Mouse (Mus musculus) forebrain, embryonic 16.5 days (tissue): ENCODE data around the gene Gm14548. TPM values are rescaled to one million over a fixed set of nuclear protein-coding genes. Genes with fewer than 3 reads are reported as not detected.
"Not testable (repeated sequence)": the region's sequence is repeated elsewhere in the genome, so short reads cannot be mapped to it uniquely, and the experiment has no call there.

Experiments used
- ATAC-seq: fragments of 200-750 bp; cut with Nextera tagmentation; 2 replicates; pipeline ENCODE4 v1.8.0; 2017; ENCODE audit warnings: mild to moderate bottlenecking, moderate library complexity
- H3K27ac ChIP-seq: fragments of 300-500 bp; sonication (generic); 2 replicates; pipeline ENCODE4 v1.5.1; 2014; ENCODE audit warnings: low read length, control low read depth
- H3K27me3 ChIP-seq: fragments of 300-500 bp; sonication (generic); replicated peaks from 2 replicates; pipeline ENCODE4 v1.6.1; 2014; ENCODE audit warnings: low read length; ENCODE audit not compliant: control insufficient read depth, insufficient read depth
- H3K36me3 ChIP-seq: fragments of 300-500 bp; sonication (generic); 2 replicates; pipeline ENCODE4 v1.6.1; 2014; ENCODE audit not compliant: control insufficient read depth, insufficient read depth
- H3K4me1 ChIP-seq: fragments of 300-500 bp; sonication (generic); replicated peaks from 2 replicates; pipeline ENCODE4 v1.6.1; 2014; ENCODE audit warnings: low read length; ENCODE audit not compliant: control insufficient read depth, insufficient read depth
- H3K4me2 ChIP-seq: fragments of 300-500 bp; sonication (generic); 2 replicates; pipeline ENCODE4 v1.6.1; 2014; ENCODE audit warnings: mild to moderate bottlenecking, low read length, control low read depth
- H3K4me3 ChIP-seq: fragments of 300-500 bp; sonication (generic); replicated peaks from 2 replicates; pipeline ENCODE4 v1.5.1; 2014; ENCODE audit warnings: mild to moderate bottlenecking, low read length, control low read depth
- H3K9ac ChIP-seq: fragments of 300-500 bp; sonication (generic); replicated peaks from 2 replicates; pipeline ENCODE4 v1.6.1; 2014; ENCODE audit warnings: low read depth, low read length, control low read depth
- H3K9me3 ChIP-seq: fragments of 300-500 bp; sonication (generic); 2 replicates; pipeline ENCODE4 v1.6.1; 2016; ENCODE audit warnings: low read length; ENCODE audit not compliant: control insufficient read depth
- WGBS: fragments of 180-500 bp; shearing (Covaris S2); extraction: QIAGEN DNeasy Blood & Tissue Kit; methylation state at CpG from one replicate; pipeline ENCODE4 v1.1.7; 2014; 5-methylcytosine and 5-hydroxymethylcytosine counted together
- polyA plus RNA-seq: library from polyadenylated mRNA; unstranded; fragments of >200 nt; fragmentation: Nextera tagmentation; extraction: Ambion mirVana; gene quantifications from 2 replicates; pipeline ENCODE4 v1.2.1, GENCODE M21; 2015

Gene Gm14548
- polyA plus RNA-seq = not detected in 2 replicates

- not testable (repeated sequence) for H3K4me2 ChIP-seq, ATAC-seq, H3K27me3 ChIP-seq, H3K4me3 ChIP-seq, H3K27ac ChIP-seq, H3K36me3 ChIP-seq, H3K9me3 ChIP-seq, H3K4me1 ChIP-seq, H3K9ac ChIP-seq
- WGBS = 70% methylated on average over 3 of the region's 3 CpGs
These were observed at the start of gene Gm14548 for GRCm38 (mm10) chr7:3898036-3898590. Gene Gm14548, minus strand, starts transcription at chr7:3898120.

- H3K27me3 ChIP-seq = no peaks in the 10 kb centered on the region
- no peaks in the 10 kb centered on the region for H3K9me3 ChIP-seq
- no peak for ATAC-seq
- H3K27ac ChIP-seq = no peak overlapping the region
- H3K4me3 ChIP-seq = no peak overlapping the region
- no peak overlapping the region for H3K4me2 ChIP-seq
- no peaks in the 10 kb centered on the region for H3K36me3 ChIP-seq
- H3K4me1 ChIP-seq = no peaks in the 10 kb centered on the region
- WGBS = 69% methylated on average over 4 of the region's 4 CpGs
- H3K9ac ChIP-seq = no peak overlapping the region
These were observed 48.2 kb upstream of the Gm14548 start for GRCm38 (mm10) chr7:3946117-3946516.

- Histone ChIP-seq H3K9me3 (no peaks in the 10 kb centered on the region), H3K27me3 (no peaks in the 10 kb centered on the region), H3K4me3 (no peak overlapping the region), H3K9ac (no peak overlapping the region), H3K4me2 (no peak overlapping the region), H3K36me3 (no peaks in the 10 kb centered on the region), H3K27ac (no peak overlapping the region), H3K4me1 (no peaks in the 10 kb centered on the region)
- 81% methylated on average over 3 of the region's 3 CpGs for WGBS
- no peak for ATAC-seq
These were observed 43.0 kb upstream of the Gm14548 start for GRCm38 (mm10) chr7:3940915-3941314.

- ATAC-seq = no peak
- Histone ChIP-seq H3K4me1 (no peaks in the 10 kb centered on the region), H3K27me3 (no peaks in the 10 kb centered on the region), H3K27ac (no peak overlapping the region), H3K36me3 (no peaks in the 10 kb centered on the region), H3K9ac (no peak overlapping the region), H3K4me2 (no peak overlapping the region), H3K9me3 (no peaks in the 10 kb centered on the region), H3K4me3 (no peak overlapping the region)
- 79% methylated on average over 1 of the region's 1 CpGs for WGBS
These were observed 42.1 kb upstream of the Gm14548 start for GRCm38 (mm10) chr7:3939866-3940525.

GRCm38 (mm10) chr7:3935473-3935872, 37.6 kb upstream of the Gm14548 start:
- H3K36me3 ChIP-seq, H3K4me2 ChIP-seq, H3K27me3 ChIP-seq, H3K9me3 ChIP-seq, ATAC-seq, H3K27ac ChIP-seq, H3K4me1 ChIP-seq, H3K4me3 ChIP-seq, H3K9ac ChIP-seq: not testable (repeated sequence)

- whole genome bisulfite sequencing = 63% methylated on average over 2 of the region's 2 CpGs
- not testable (repeated sequence) for ATAC-seq, H3K4me1 ChIP-seq, H3K36me3 ChIP-seq, H3K4me2 ChIP-seq, H3K27ac ChIP-seq, H3K9ac ChIP-seq, H3K4me3 ChIP-seq, H3K9me3 ChIP-seq, H3K27me3 ChIP-seq
These were observed 17.5 kb upstream of the Gm14548 start, which contains the start of gene Lilra6 for GRCm38 (mm10) chr7:3915387-3915786. Gene Lilra6, minus strand, starts transcription at chr7:3915503.

GRCm38 (mm10) chr7:3903704-3904103, 5.8 kb upstream of the Gm14548 start:
- Histone ChIP-seq H3K27ac (no peak overlapping the region), H3K27me3 (no peaks in the 10 kb centered on the region), H3K4me2 (no peak overlapping the region), H3K36me3 (no peaks in the 10 kb centered on the region), H3K4me3 (no peak overlapping the region), H3K4me1 (no peaks in the 10 kb centered on the region), H3K9ac (no peak overlapping the region), H3K9me3 (no peaks in the 10 kb centered on the region)
- 28% methylated on average over 1 of the region's 1 CpGs for WGBS
- no peak for ATAC-seq

- not testable (repeated sequence) for H3K4me3 ChIP-seq, H3K27ac ChIP-seq, H3K9ac ChIP-seq, H3K4me2 ChIP-seq, H3K4me1 ChIP-seq, H3K9me3 ChIP-seq, H3K27me3 ChIP-seq, H3K36me3 ChIP-seq, ATAC-seq
- WGBS = no CpG with 5 or more reads among the region's 1 CpGs
These were observed 22.9 kb downstream of the Gm14548 start for GRCm38 (mm10) chr7:3875032-3875431.

GRCm38 (mm10) chr7:3844951-3845350, 53.0 kb downstream of the Gm14548 start, which contains the start of gene Pira2:
Gene Pira2, minus strand, starts transcription at chr7:3845051.
- H3K9me3 ChIP-seq = not testable (repeated sequence)
- WGBS = no CpG with 5 or more reads among the region's 2 CpGs

More at GRCm38 (mm10) chr7:3844951-3845350, 53.0 kb downstream of the Gm14548 start, which contains the start of gene Pira2:
- not testable (repeated sequence) for H3K4me2 ChIP-seq, H3K4me3 ChIP-seq, H3K4me1 ChIP-seq, H3K27me3 ChIP-seq, H3K27ac ChIP-seq, ATAC-seq, H3K36me3 ChIP-seq, H3K9ac ChIP-seq
